Mouse (Mus musculus) stomach, embryonic 14.5 days (tissue): ENCODE results near the gene Hspa12a. TPM values are rescaled to one million over a fixed set of nuclear protein-coding genes. Genes with fewer than 3 reads are reported as not detected.

ENCODE experiments used
- ATAC-seq: fragments of 200-750 bp; cut with Nextera tagmentation; 2 replicates; pipeline ENCODE4 v1.8.0; 2017; ENCODE audit warnings: low read depth, moderate TSS enrichment; ENCODE audit not compliant: insufficient number of reproducible peaks, insufficient read depth, low FRiP score
- H3K27ac ChIP-seq: fragments of 300-500 bp; sonication (generic); 2 replicates; pipeline ENCODE4 v1.5.1; 2014; ENCODE audit warnings: mild to moderate bottlenecking, low read length, moderate library complexity, mixed read lengths
- H3K27me3 ChIP-seq: fragments of 300-500 bp; sonication (generic); 2 replicates; pipeline ENCODE4 v1.6.1; 2014; ENCODE audit warnings: low read length, control low read depth, mixed read lengths; ENCODE audit not compliant: control insufficient read depth, insufficient read depth
- H3K36me3 ChIP-seq: fragments of 300-500 bp; sonication (generic); 2 replicates; pipeline ENCODE4 v1.6.1; 2014; ENCODE audit warnings: mild to moderate bottlenecking, control low read depth, low read length, moderate library complexity, mixed read lengths; ENCODE audit not compliant: control insufficient read depth, insufficient read depth
- H3K4me1 ChIP-seq: fragments of 300-500 bp; sonication (generic); 2 replicates; pipeline ENCODE4 v1.6.1; 2014; ENCODE audit warnings: low read length, control low read depth, mixed read lengths; ENCODE audit not compliant: control insufficient read depth, insufficient read depth
- H3K4me2 ChIP-seq: fragments of 300-500 bp; sonication (generic); replicated peaks from 2 replicates; pipeline ENCODE4 v1.6.1; 2014; ENCODE audit warnings: low read depth, low read length, control low read depth
- H3K4me3 ChIP-seq: fragments of 300-500 bp; sonication (generic); 2 replicates; pipeline ENCODE4 v1.5.1; 2014; ENCODE audit warnings: low read depth, low read length, control low read depth
- H3K9ac ChIP-seq: fragments of 300-500 bp; sonication (generic); replicated peaks from 2 replicates; pipeline ENCODE4 v1.6.1; 2014; ENCODE audit warnings: low read depth, mild to moderate bottlenecking, control low read depth, low read length, moderate library complexity, mixed read lengths
- H3K9me3 ChIP-seq: fragments of 300-500 bp; sonication (generic); 2 replicates; pipeline ENCODE4 v1.6.1; 2016; ENCODE audit warnings: low read depth, low read length, control low read depth; ENCODE audit not compliant: control insufficient read depth
- WGBS: fragments of 180-500 bp; shearing (Covaris S2); extraction: QIAGEN DNeasy Blood & Tissue Kit; methylation state at CpG from one replicate; pipeline ENCODE4 v1.1.7; 2014; 5-methylcytosine and 5-hydroxymethylcytosine counted together
- polyA plus RNA-seq: library from polyadenylated mRNA; unstranded; fragments of >200 nt; fragmentation: Nextera tagmentation; extraction: Ambion mirVana; gene quantifications from 2 replicates; pipeline ENCODE4 v1.2.1, GENCODE M21; 2014

Hspa12a gene
- polyA plus RNA-seq, 1 experiment from 2014 or later: 5.0 TPM

- H3K4me2 ChIP-seq: no peak overlapping the region
- 71% methylated on average over 14 of the region's 14 CpGs for whole genome bisulfite sequencing
- H3K27me3 ChIP-seq: no peaks in the 10 kb centered on the region
- H3K9ac ChIP-seq: no peak overlapping the region
- H3K36me3 ChIP-seq: no peaks in the 10 kb centered on the region
- no peak overlapping the region for H3K27ac ChIP-seq
- H3K4me3 ChIP-seq: no peak overlapping the region
- no peaks in the 10 kb centered on the region for H3K4me1 ChIP-seq
- no peak for ATAC-seq
- H3K9me3 ChIP-seq: no peaks in the 10 kb centered on the region
Observed at GRCm38 (mm10) chr19:58818571-58819415, 124.7 kb downstream of the Hspa12a start.

GRCm38 (mm10) chr19:58817398-58817797 is 126.1 kb downstream of the Hspa12a start:
- no peak overlapping the region for H3K9ac ChIP-seq

GRCm38 (mm10) chr19:58816453-58817041 is 126.9 kb downstream of the Hspa12a start:
- 56% methylated on average over 17 of the region's 17 CpGs for WGBS

More at GRCm38 (mm10) chr19:58817398-58817797, 126.1 kb downstream of the Hspa12a start:
- H3K27ac ChIP-seq: no peak overlapping the region
- no peak overlapping the region for H3K4me2 ChIP-seq
- H3K27me3 ChIP-seq: no peaks in the 10 kb centered on the region
- H3K4me1 ChIP-seq: no peaks in the 10 kb centered on the region
- ATAC-seq: no peak
- no peak overlapping the region for H3K4me3 ChIP-seq
- H3K9me3 ChIP-seq: no peaks in the 10 kb centered on the region
- 83% methylated on average over 11 of the region's 11 CpGs for WGBS
- H3K36me3 ChIP-seq: no peaks in the 10 kb centered on the region

GRCm38 (mm10) chr19:58815179-58815922 is 128.1 kb downstream of the Hspa12a start:
- Histone ChIP-seq H3K27ac (no peak overlapping the region), H3K27me3 (no peaks in the 10 kb centered on the region), H3K9ac (no peak overlapping the region), H3K9me3 (no peaks in the 10 kb centered on the region), H3K4me1 (no peaks in the 10 kb centered on the region), H3K4me3 (no peak overlapping the region), H3K36me3 (no peaks in the 10 kb centered on the region), H3K4me2 (no peak overlapping the region)
- ATAC-seq: no peak
- 83% methylated on average over 13 of the region's 13 CpGs for WGBS

More at GRCm38 (mm10) chr19:58816453-58817041, 126.9 kb downstream of the Hspa12a start:
- peak; percentile 14; the same call in 1 of the 2 replicates for ATAC-seq
- Histone ChIP-seq H3K4me2 (no peak overlapping the region), H3K9me3 (no peaks in the 10 kb centered on the region), H3K9ac (no peak overlapping the region), H3K27ac (no peak overlapping the region), H3K36me3 (no peaks in the 10 kb centered on the region), H3K4me1 (no peaks in the 10 kb centered on the region), H3K4me3 (no peak overlapping the region), H3K27me3 (no peaks in the 10 kb centered on the region)

- no peak for ATAC-seq
- no peaks in the 10 kb centered on the region for H3K27me3 ChIP-seq
Observed at GRCm38 (mm10) chr19:58810536-58810935, 132.9 kb downstream of the Hspa12a start.

GRCm38 (mm10) chr19:58808864-58809263 is 134.6 kb downstream of the Hspa12a start:
- Histone ChIP-seq H3K4me1 (no peaks in the 10 kb centered on the region), H3K27ac (no peak overlapping the region), H3K9me3 (no peaks in the 10 kb centered on the region; the same call in 1 of the 2 replicates), H3K4me2 (no peak overlapping the region), H3K4me3 (no peak overlapping the region), H3K9ac (no peak overlapping the region), H3K27me3 (no peaks in the 10 kb centered on the region), H3K36me3 (no peaks in the 10 kb centered on the region)
- 76% methylated on average over 6 of the region's 6 CpGs for WGBS
- ATAC-seq: no peak

More at GRCm38 (mm10) chr19:58810536-58810935, 132.9 kb downstream of the Hspa12a start:
- Histone ChIP-seq H3K4me1 (no peaks in the 10 kb centered on the region), H3K9ac (no peak overlapping the region), H3K27ac (no peak overlapping the region), H3K9me3 (no peaks in the 10 kb centered on the region), H3K4me3 (no peak overlapping the region), H3K36me3 (no peaks in the 10 kb centered on the region), H3K4me2 (no peak overlapping the region)
- WGBS: 71% methylated on average over 5 of the region's 5 CpGs

GRCm38 (mm10) chr19:58806364-58806763 is 137.1 kb downstream of the Hspa12a start:
- H3K4me3 ChIP-seq: no peak overlapping the region
- H3K36me3 ChIP-seq: no peaks in the 10 kb centered on the region
- no peak; the same call in 1 of the 2 replicates for ATAC-seq
- no peak overlapping the region for H3K4me2 ChIP-seq
- WGBS: 2% methylated on average over 3 of the region's 3 CpGs
- no peaks in the 10 kb centered on the region for H3K27me3 ChIP-seq
- no peaks in the 10 kb centered on the region; the same call in 1 of the 2 replicates for H3K9me3 ChIP-seq
- H3K27ac ChIP-seq: no peak overlapping the region
- no peaks in the 10 kb centered on the region for H3K4me1 ChIP-seq
- no peak overlapping the region for H3K9ac ChIP-seq

- H3K4me2 ChIP-seq: no peak overlapping the region
- H3K27ac ChIP-seq: no peak overlapping the region
- H3K4me3 ChIP-seq: no peak overlapping the region
- no peaks in the 10 kb centered on the region; the same call in 1 of the 2 replicates for H3K9me3 ChIP-seq
- no peak overlapping the region for H3K9ac ChIP-seq
- ATAC-seq: no peak
- H3K36me3 ChIP-seq: no peaks in the 10 kb centered on the region; the same call in 1 of the 2 replicates
- no peaks in the 10 kb centered on the region for H3K4me1 ChIP-seq
- H3K27me3 ChIP-seq: no peaks in the 10 kb centered on the region
- WGBS: 91% methylated on average over 9 of the region's 9 CpGs
Observed at GRCm38 (mm10) chr19:58805191-58805779, 138.2 kb downstream of the Hspa12a start.
